Mouse (Mus musculus) lung, postnatal 0 days (tissue): ENCODE measurements around the gene Gpr183.

Experiments used
- CTCF ChIP-seq: IDR thresholded peaks from 2 replicates; pipeline ENCODE4 v1.5.1; 2016; ENCODE audit warnings: antibody characterized with exemption, mild to moderate bottlenecking
- EP300 ChIP-seq: IDR thresholded peaks from 2 replicates; pipeline ENCODE4 v1.6.1; 2016; ENCODE audit warnings: antibody characterized with exemption, mild to moderate bottlenecking, control low read depth

GRCm38 (mm10) chr14:121952046-121952400 lies 13.0 kb downstream of the Gpr183 start:
- TF ChIP-seq CTCF (no peak), EP300 (no peak)
